Mouse (Mus musculus) limb, embryonic 13.5 days (tissue): ENCODE results near the gene Msh2. TPM values are rescaled to one million over a fixed set of nuclear protein-coding genes. Genes with fewer than 3 reads are reported as not detected.
"Not testable (repeated sequence)": the region's sequence is repeated elsewhere in the genome, so short reads cannot be mapped to it uniquely, and the experiment has no call there.

Experiments used
- ATAC-seq: fragments of 200-750 bp; cut with Nextera tagmentation; 2 replicates; pipeline ENCODE4 v1.8.0; 2017; ENCODE audit warnings: low read depth, moderate number of reproducible peaks, moderate TSS enrichment; ENCODE audit not compliant: low FRiP score
- H3K27ac ChIP-seq: fragments of 300-500 bp; sonication (generic); 2 replicates; pipeline ENCODE4 v1.5.1; 2015; ENCODE audit warnings: inconsistent platforms, mild to moderate bottlenecking, moderate library complexity
- H3K27me3 ChIP-seq: fragments of 300-500 bp; sonication (generic); 2 replicates; pipeline ENCODE4 v1.6.1; 2015; ENCODE audit warnings: mild to moderate bottlenecking, inconsistent platforms
- H3K36me3 ChIP-seq: fragments of 300-500 bp; sonication (generic); 2 replicates; pipeline ENCODE4 v1.6.1; 2015; ENCODE audit warnings: inconsistent platforms, mild to moderate bottlenecking, moderate library complexity
- H3K4me1 ChIP-seq: fragments of 300-500 bp; sonication (generic); 2 replicates; pipeline ENCODE4 v1.6.1; 2015; ENCODE audit warnings: inconsistent platforms
- H3K4me2 ChIP-seq: fragments of 300-500 bp; sonication (generic); replicated peaks from 2 replicates; pipeline ENCODE4 v1.6.1; 2015; ENCODE audit warnings: inconsistent platforms, mild to moderate bottlenecking, moderate library complexity
- H3K4me3 ChIP-seq: fragments of 300-500 bp; sonication (generic); 2 replicates; pipeline ENCODE4 v1.5.1; 2015; ENCODE audit warnings: moderate library complexity, mild to moderate bottlenecking, inconsistent platforms
- H3K9ac ChIP-seq: fragments of 300-500 bp; sonication (generic); 2 replicates; pipeline ENCODE4 v1.6.1; 2015; ENCODE audit warnings: mild to moderate bottlenecking, inconsistent platforms
- H3K9me3 ChIP-seq: fragments of 300-500 bp; sonication (generic); 2 replicates; pipeline ENCODE4 v1.6.1; 2016; ENCODE audit warnings: inconsistent platforms
- WGBS: fragments of 180-500 bp; shearing (Covaris S2); methylation state at CpG from one replicate; pipeline ENCODE4 v1.1.7; 2015; 5-methylcytosine and 5-hydroxymethylcytosine counted together
- polyA plus RNA-seq: library from polyadenylated mRNA; unstranded; fragments of >200 nt; fragmentation: Nextera tagmentation; extraction: Ambion mirVana; gene quantifications from 2 replicates; pipeline ENCODE4 v1.2.1, GENCODE M21; 2015

Msh2 gene
- 84.6 and 85.5 TPM in 2 replicates for polyA plus RNA-seq

DNA sequence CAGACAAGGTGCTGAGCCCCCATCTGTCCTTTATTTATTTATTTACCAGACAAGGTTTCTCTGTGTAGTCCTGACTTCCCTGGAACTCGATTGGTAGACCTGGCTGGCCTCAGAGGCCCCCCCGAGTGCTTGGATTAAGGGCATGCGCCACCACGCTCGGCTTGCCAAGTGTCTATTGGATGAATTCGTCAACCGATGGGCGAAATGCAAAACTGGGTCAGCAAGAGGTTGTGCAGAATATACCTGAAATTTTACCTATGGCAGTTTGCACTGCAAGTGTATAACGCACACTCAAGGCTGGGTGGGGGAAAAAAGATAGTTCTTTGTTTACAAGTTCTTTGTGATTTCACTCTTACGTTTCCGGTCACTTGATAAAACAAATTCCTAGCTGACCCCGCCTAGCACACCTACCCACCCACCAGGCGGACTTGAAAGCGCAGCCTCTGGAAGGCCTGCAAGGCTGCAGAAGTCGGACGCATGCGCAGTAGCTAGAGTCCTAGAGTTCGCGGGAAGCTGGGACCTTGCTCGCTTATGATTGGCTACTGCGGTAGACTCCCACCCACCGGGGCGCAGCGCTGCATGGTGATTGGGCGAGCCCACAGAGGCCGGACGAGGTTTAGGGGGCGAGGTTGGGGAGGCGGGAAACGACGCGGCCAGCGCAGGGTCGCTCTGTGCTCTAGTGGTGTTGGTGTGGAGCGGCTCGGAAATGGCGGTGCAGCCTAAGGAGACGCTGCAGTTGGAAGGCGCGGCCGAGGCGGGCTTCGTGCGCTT is at the start of gene Msh2:
TSS of gene Msh2 (plus strand) at position 441 of the 771 bp plus-strand sequence.
- ATAC-seq: peak; percentile 100
- Histone ChIP-seq H3K4me3 (peak within 1 kb of the TSS; percentile 95), H3K27ac (peak within 1 kb of the TSS; percentile 75), H3K27me3 (no peaks in the 10 kb centered on the region), H3K4me1 (peaks cover 21% of the 10 kb centered on the region), H3K9me3 (no peaks in the 10 kb centered on the region), H3K4me2 (peak within 1 kb of the TSS; percentile 84), H3K36me3 (peaks cover 5% of the 10 kb centered on the region; the same call in 1 of the 2 replicates), H3K9ac (peak within 1 kb of the TSS; percentile 89)
- under 1% methylated on average over 44 of the region's 44 CpGs for WGBS

- no peak overlapping the region for H3K4me3 ChIP-seq
- WGBS: 40% methylated on average over 3 of the region's 3 CpGs
- peaks cover 6% of the 10 kb centered on the region; the same call in 1 of the 2 replicates for H3K4me1 ChIP-seq
- H3K36me3 ChIP-seq: no peaks in the 10 kb centered on the region
- no peaks in the 10 kb centered on the region for H3K27me3 ChIP-seq
- no peak for ATAC-seq
- H3K27ac ChIP-seq: no peak overlapping the region
- H3K9ac ChIP-seq: no peak overlapping the region
- no peaks in the 10 kb centered on the region for H3K9me3 ChIP-seq
- no peak overlapping the region for H3K4me2 ChIP-seq
These were observed 46.5 kb upstream of the Msh2 start for GRCm38 (mm10) chr17:87625510-87626086.

- no peak; the same call in 1 of the 2 replicates for ATAC-seq
- H3K9me3 ChIP-seq: no peaks in the 10 kb centered on the region
- H3K4me3 ChIP-seq: no peak overlapping the region
- H3K36me3 ChIP-seq: no peaks in the 10 kb centered on the region
- WGBS: 68% methylated on average over 5 of the region's 5 CpGs
- no peak overlapping the region for H3K27ac ChIP-seq
- H3K4me2 ChIP-seq: no peak overlapping the region
- H3K27me3 ChIP-seq: no peaks in the 10 kb centered on the region
- H3K4me1 ChIP-seq: peaks cover 6% of the 10 kb centered on the region; the same call in 1 of the 2 replicates
- no peak overlapping the region for H3K9ac ChIP-seq
These were observed 44.0 kb upstream of the Msh2 start for GRCm38 (mm10) chr17:87628144-87628543.

- ATAC-seq: peak; percentile 22; the same call in 1 of the 2 replicates
- WGBS: 25% methylated on average over 7 of the region's 7 CpGs
These were observed 43.4 kb upstream of the Msh2 start for GRCm38 (mm10) chr17:87628706-87629105.

GRCm38 (mm10) chr17:87637056-87637389 is 35.1 kb upstream of the Msh2 start:
- H3K27ac ChIP-seq: no peak overlapping the region
- no peaks in the 10 kb centered on the region for H3K9me3 ChIP-seq

More at GRCm38 (mm10) chr17:87628706-87629105, 43.4 kb upstream of the Msh2 start:
- Histone ChIP-seq H3K9ac (no peak overlapping the region), H3K4me2 (no peak overlapping the region), H3K4me1 (peaks cover 6% of the 10 kb centered on the region; the same call in 1 of the 2 replicates), H3K27ac (no peak overlapping the region), H3K27me3 (no peaks in the 10 kb centered on the region), H3K4me3 (no peak overlapping the region), H3K36me3 (no peaks in the 10 kb centered on the region), H3K9me3 (no peaks in the 10 kb centered on the region)

DNA sequence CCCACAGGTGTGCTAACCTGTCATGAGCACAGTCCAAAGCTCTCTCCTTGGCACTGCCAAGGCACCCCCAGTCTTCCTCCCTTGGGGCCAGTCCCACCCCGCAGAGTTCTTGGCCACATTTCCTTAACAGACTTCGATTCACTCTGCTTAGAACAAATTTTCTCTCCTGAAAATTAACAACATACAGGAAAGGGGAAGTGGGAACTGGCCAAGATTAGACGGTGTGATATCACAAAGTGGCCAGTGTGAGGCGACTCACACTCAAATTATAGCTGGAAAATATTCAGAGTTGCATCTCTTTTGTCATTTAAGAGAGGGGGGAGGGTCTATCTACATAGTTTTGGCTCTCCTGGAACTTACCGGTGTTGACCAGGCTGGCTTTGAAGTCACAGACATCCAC is 32.9 kb upstream of the Msh2 start:
- H3K4me2 ChIP-seq: no peak overlapping the region
- no peaks in the 10 kb centered on the region for H3K9me3 ChIP-seq
- H3K27ac ChIP-seq: no peak overlapping the region
- no peaks in the 10 kb centered on the region for H3K36me3 ChIP-seq
- 81% methylated on average over 5 of the region's 5 CpGs for WGBS
- no peak overlapping the region for H3K4me3 ChIP-seq
- H3K4me1 ChIP-seq: peaks cover 9% of the 10 kb centered on the region
- H3K27me3 ChIP-seq: peaks cover 49% of the 10 kb centered on the region
- no peak overlapping the region for H3K9ac ChIP-seq
- no peak for ATAC-seq

More at GRCm38 (mm10) chr17:87637056-87637389, 35.1 kb upstream of the Msh2 start:
- ATAC-seq: 0 out of 2 replicates have a peak, but pooled peaks have one; percentile 12
- peak overlapping the region; percentile 61 for H3K4me3 ChIP-seq
- peaks cover 52% of the 10 kb centered on the region for H3K27me3 ChIP-seq
- peak overlapping the region; percentile 67 for H3K9ac ChIP-seq
- H3K4me2 ChIP-seq: peak overlapping the region; percentile 85
- 1% methylated on average over 17 of the region's 22 CpGs for WGBS
- H3K36me3 ChIP-seq: no peaks in the 10 kb centered on the region
- peaks cover 9% of the 10 kb centered on the region for H3K4me1 ChIP-seq

DNA sequence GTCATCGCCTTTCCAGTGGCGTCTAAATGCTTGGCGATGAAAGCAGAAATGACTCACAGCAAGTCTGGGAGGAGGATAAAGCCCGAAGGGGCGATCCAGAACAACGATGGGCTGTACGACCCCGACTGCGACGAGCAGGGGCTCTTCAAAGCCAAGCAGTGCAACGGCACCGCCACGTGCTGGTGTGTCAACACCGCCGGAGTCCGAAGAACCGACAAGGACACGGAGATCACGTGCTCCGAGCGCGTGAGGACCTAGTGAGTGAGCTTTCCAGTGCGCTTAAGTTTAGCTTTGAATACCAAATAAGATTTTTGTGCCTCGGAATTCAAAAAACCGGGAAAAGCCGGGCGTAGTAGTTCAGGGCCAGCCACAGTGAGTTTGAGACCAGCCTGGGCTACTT is 31.9 kb upstream of the Msh2 start:
- Histone ChIP-seq H3K9ac (no peak overlapping the region), H3K27me3 (peaks cover 40% of the 10 kb centered on the region), H3K4me1 (peaks cover 9% of the 10 kb centered on the region), H3K36me3 (no peaks in the 10 kb centered on the region), H3K4me2 (no peak overlapping the region), H3K27ac (no peak overlapping the region), H3K9me3 (no peaks in the 10 kb centered on the region), H3K4me3 (no peak overlapping the region)
- 96% methylated on average over 27 of the region's 27 CpGs for WGBS
- ATAC-seq: no peak

- H3K27me3 ChIP-seq: peaks cover 32% of the 10 kb centered on the region
- 77% methylated on average over 12 of the region's 12 CpGs for WGBS
- no peak overlapping the region for H3K4me3 ChIP-seq
- H3K9ac ChIP-seq: no peak overlapping the region
- no peaks in the 10 kb centered on the region for H3K9me3 ChIP-seq
- peaks cover 4% of the 10 kb centered on the region for H3K4me1 ChIP-seq
- no peaks in the 10 kb centered on the region for H3K36me3 ChIP-seq
- ATAC-seq: no peak
- H3K27ac ChIP-seq: no peak overlapping the region
- no peak overlapping the region for H3K4me2 ChIP-seq
These were observed 31.1 kb upstream of the Msh2 start for GRCm38 (mm10) chr17:87641006-87641405.

GRCm38 (mm10) chr17:87642744-87643143 is 29.4 kb upstream of the Msh2 start:
- no peaks in the 10 kb centered on the region for H3K9me3 ChIP-seq
- ATAC-seq: no peak

DNA sequence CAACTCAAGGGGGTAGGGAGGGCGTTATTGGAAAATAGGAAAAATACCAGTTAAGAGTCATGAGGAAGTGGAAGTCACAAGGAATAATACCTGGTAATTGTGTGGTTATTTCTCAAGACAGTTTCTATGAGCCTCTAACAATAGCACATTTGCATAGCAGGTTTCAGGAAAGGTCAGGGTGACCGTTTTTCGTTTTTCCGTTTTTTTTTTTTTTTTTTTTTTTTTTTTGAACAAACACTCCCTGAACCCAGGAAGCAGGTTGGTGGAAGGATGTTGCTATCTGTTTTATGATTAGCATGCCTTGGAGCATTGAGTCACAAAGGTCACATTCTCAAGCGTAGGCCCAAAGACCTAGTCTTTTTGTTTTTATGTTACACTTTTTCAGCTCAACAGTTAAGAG is 16.5 kb upstream of the Msh2 start:
- not testable (repeated sequence) for H3K36me3 ChIP-seq, H3K4me2 ChIP-seq, H3K4me3 ChIP-seq, H3K9ac ChIP-seq, H3K27ac ChIP-seq, H3K9me3 ChIP-seq, ATAC-seq, H3K27me3 ChIP-seq, H3K4me1 ChIP-seq
- 93% methylated on average over 5 of the region's 5 CpGs for WGBS

More at GRCm38 (mm10) chr17:87642744-87643143, 29.4 kb upstream of the Msh2 start:
- Histone ChIP-seq H3K4me3 (no peak overlapping the region), H3K36me3 (no peaks in the 10 kb centered on the region), H3K27me3 (peaks cover 16% of the 10 kb centered on the region), H3K4me2 (no peak overlapping the region), H3K9ac (no peak overlapping the region), H3K4me1 (no peaks in the 10 kb centered on the region), H3K27ac (no peak overlapping the region)
- whole genome bisulfite sequencing: 83% methylated on average over 8 of the region's 8 CpGs

- not testable (repeated sequence) for H3K4me1 ChIP-seq, ATAC-seq, H3K4me2 ChIP-seq, H3K27ac ChIP-seq, H3K4me3 ChIP-seq, H3K9me3 ChIP-seq, H3K27me3 ChIP-seq, H3K9ac ChIP-seq, H3K36me3 ChIP-seq
- WGBS: 79% methylated on average over 9 of the region's 9 CpGs
These were observed 10.1 kb upstream of the Msh2 start for GRCm38 (mm10) chr17:87661958-87662573.

DNA sequence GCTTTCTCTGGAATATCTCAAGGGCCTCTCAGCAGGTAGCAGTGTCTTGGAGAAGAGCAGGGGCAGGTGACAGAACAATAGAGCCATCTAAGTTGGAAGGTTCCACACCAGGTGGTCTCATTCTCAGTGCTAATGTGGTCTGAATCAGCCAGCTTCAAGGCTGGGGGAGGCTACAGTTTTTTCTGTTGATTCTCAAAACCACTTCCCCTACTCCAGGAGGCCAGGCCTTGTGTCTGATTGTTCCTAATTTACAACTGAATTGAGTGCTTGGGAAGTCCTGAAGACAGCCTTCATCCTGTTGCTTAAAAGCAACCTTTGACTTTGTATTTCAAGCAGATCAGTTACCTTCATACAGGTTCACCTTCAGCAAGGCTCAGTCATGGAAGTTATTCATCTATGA is 7.9 kb upstream of the Msh2 start:
- Histone ChIP-seq H3K36me3 (no peaks in the 10 kb centered on the region), H3K4me3 (no peak overlapping the region), H3K9ac (no peak overlapping the region), H3K27me3 (no peaks in the 10 kb centered on the region), H3K4me1 (no peaks in the 10 kb centered on the region), H3K9me3 (no peaks in the 10 kb centered on the region), H3K4me2 (no peak overlapping the region), H3K27ac (no peak overlapping the region)
- ATAC-seq: no peak
